Mouse (Mus musculus) skeletal muscle tissue, adult 2 months (tissue): ENCODE results near the gene Tcte3.
"Not testable (repeated sequence)": the region's sequence is repeated elsewhere in the genome, so short reads cannot be mapped to it uniquely, and the experiment has no call there.

Source experiments
- DNase-seq: peaks from one replicate; pipeline ENCODE4 v3.0.0-alpha.2; 2012; ENCODE audit warnings: low read depth, low spot score

Tcte3 gene

DNA sequence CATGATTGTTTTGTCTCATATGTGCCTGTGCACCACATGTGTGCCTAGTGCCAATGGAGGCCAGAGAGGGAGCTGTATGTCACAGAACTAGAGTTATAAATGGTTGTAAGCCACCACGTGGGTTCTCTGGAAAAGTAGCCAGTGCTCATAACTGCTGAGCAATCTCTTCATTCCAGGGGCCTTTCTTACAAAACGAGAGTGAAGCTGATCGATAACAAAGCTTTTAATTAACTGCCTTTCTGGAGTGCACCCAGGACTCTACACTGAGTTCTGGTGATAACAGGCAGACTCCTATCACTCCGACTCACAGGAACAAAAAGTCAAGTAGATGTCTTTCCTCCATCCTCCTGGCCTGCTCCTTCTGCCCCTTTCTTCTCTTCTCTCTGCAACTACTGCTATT is 9.9 kb downstream of the Tcte3 start:
- DNase-seq = not testable (repeated sequence)

- not testable (repeated sequence) for DNase-seq
These were observed 15.8 kb downstream of the Tcte3 start for GRCm38 (mm10) chr17:15025513-15025912.

- DNase-seq = not testable (repeated sequence)
These were observed 16.6 kb downstream of the Tcte3 start for GRCm38 (mm10) chr17:15024502-15025193.

DNA sequence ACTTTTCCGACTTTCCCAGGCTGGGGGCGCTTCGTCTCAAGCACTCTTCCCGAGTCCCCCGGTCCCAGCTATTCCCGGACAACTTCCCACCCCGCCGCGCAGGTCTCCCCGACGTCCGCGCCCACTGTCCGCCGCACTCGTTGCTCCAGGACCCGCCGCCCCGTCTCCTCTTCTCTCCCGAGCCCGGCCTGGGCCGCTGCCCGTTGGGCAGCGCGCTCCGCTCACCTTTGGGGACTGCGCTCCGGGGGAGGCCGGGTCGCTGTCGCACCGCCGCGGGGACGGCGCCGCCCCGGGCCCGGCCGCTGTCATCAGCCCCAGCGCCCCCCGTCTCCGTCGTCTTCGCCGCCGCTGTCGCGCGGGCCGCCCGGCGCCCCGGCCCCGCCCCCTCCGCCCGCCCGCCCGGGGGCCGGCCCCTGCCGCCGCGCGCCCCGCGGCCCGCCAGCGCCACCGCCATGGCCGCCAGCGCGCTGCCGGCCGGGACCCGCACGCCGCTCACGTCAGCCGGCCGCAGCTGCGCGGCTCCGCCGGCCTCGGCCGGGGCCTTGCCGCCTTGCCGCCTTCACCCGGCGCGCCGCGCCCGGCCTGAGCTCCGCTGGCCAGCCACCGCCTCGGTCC is 17.3 kb downstream of the Tcte3 start:
- DNase-seq = not testable (repeated sequence)

DNA sequence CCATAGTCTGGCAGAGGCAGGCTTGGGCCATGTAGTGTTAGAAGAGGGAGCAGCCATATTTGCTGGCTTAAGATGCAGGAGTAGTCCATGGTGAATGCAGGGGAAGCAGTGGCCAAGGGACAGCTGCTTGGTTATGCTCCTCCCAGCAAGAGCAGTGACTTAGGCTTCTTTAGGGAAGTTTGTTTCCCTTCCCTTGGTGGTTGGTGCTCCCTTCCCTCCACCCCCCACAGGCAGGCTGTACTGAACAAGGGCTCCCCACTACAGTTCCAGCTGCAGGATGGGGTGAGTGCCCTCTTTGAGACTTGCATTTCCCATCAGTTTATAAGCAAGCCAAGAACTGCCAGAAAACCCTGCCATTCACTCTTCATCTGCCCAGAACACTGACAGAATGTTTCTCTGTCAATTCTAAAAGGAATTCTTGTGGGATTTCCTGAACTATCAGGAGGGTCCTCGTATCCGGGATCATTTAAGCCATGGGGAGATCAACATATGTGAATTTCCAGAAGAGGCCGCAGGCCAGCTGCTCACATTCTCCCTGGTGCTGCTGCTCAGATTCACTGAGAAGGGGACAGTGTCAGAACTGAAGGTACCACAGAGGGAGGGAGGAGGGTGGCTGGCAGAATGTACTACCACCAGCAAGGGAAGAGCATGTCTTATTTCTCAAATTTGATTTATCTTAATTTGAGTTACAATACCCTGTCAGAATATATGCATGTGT is 19.6 kb downstream of the Tcte3 start:
- DNase-seq = not testable (repeated sequence)

DNA sequence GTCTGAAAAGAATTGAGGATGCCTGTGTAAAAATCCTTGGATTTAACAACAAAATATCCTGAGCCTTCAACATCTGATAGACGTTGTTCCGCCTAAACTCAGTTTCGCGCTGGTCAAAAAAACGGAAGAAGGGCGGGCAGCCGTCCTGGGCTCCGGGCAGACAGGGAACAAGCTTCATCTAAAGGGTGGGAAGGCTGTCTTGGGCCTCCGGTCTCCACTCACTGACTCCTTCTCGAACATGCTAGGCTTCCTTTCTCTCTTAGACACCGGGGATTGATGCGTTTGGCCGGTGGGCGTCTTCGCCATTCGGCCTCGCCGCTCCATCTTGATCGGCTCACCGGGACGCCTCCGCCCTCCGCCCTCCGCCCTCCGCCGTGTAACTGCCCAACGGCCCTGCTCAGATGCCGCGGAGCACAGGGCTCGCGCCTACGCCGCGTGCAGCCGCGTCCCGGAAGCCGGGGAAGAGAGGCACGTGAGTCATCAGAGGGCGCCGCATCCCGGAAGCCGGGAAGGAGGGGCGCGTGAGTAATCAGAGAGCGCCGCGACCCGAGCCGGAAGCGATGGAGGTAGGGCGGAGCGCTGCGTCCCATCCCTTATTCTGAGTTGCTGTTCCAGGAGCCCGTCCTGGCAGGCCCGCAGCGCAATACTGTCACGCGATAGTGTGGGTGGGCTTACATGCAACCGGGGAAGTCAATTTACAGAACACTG is 31.4 kb downstream of the Tcte3 start, which contains the start of gene Gm3435:
Gene Gm3435 (plus strand): TSS at position 471 of the 708 bp plus-strand sequence.
- DNase-seq = not testable (repeated sequence)

DNA sequence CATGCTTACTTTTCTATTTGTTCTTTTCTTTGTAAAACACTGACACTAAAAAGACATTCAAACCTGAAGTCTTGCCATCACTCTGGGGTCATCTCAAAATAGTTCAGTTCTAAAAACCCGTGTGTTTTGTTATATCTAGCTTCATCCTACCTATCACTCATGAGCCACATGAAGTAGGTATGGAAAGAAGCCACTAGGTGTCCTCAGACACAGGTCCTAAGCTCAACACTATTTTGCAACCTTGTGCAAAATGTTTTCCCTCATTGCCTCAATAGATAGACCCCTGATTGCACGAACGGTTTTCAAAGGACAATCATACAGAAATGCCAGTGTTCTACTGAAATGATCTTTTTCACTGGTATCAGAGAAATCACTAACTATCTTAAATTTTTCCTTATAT is 32.2 kb downstream of the Tcte3 start:
- DNase-seq = not testable (repeated sequence)

GRCm38 (mm10) chr17:15000047-15000446 is 41.2 kb downstream of the Tcte3 start:
- not testable (repeated sequence) for DNase-seq

DNA sequence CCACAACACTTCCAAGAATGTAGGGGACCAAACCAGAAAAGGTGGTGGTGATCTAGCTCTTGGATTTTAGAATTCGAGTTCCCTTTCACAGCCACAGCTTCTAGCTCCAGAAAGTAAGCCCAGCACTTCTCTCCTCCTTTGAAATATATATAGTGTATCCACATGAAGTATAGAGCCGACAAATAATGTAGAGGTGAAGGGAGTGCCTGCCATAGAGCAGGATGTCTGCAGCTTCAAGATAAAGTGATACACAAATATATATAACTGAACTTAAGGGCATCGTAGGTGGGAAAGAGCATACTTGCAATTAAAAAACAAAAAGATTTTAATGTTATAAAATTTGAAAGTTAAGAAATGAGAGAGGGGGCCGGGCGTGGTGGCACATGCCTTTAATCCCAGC is 47.1 kb downstream of the Tcte3 start:
- DNase-seq = not testable (repeated sequence)

DNA sequence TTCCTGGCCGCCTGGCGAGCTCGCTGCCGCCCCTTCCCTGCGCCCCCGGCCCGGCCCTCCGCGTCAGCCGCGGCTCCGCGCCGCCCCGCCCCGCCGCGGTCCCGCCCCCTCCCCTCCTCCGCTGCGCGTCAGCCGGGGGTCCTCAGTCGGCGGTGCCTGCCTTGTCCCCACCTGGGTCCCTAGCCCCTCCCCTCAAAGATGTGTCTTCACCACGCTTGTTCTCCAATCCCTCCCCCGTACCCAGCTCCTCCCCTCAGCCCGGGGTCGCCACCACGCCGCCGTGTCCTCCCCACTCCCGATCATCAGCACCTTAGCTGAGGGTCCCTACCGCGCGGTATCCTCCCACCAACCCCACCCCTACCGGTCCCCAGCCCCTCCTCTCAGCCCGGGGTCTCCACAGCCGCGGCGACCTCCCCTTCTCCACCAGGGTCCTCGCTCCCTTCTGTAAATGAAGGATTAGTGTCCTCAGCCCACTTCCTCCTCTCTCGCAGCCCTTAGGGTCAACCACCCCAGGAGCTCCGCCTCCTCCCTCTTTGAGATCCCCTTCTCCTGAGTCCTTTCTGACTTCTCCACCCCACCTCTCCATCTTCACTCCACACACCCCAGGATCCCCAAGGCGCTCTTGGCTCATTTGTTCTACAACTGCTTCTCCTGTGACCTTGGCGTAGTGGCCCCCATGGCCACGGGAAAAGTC is 48.0 kb downstream of the Tcte3 start:
- DNase-seq = not testable (repeated sequence)

DNA sequence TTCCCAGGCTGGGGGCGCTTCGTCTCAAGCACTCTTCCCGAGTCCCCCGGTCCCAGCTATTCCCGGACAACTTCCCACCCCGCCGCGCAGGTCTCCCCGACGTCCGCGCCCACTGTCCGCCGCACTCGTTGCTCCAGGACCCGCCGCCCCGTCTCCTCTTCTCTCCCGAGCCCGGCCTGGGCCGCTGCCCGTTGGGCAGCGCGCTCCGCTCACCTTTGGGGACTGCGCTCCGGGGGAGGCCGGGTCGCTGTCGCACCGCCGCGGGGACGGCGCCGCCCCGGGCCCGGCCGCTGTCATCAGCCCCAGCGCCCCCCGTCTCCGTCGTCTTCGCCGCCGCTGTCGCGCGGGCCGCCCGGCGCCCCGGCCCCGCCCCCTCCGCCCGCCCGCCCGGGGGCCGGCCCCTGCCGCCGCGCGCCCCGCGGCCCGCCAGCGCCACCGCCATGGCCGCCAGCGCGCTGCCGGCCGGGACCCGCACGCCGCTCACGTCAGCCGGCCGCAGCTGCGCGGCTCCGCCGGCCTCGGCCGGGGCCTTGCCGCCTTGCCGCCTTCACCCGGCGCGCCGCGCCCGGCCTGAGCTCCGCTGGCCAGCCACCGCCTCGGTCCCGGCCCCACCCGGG is 48.7 kb downstream of the Tcte3 start:
- DNase-seq = not testable (repeated sequence)

DNA sequence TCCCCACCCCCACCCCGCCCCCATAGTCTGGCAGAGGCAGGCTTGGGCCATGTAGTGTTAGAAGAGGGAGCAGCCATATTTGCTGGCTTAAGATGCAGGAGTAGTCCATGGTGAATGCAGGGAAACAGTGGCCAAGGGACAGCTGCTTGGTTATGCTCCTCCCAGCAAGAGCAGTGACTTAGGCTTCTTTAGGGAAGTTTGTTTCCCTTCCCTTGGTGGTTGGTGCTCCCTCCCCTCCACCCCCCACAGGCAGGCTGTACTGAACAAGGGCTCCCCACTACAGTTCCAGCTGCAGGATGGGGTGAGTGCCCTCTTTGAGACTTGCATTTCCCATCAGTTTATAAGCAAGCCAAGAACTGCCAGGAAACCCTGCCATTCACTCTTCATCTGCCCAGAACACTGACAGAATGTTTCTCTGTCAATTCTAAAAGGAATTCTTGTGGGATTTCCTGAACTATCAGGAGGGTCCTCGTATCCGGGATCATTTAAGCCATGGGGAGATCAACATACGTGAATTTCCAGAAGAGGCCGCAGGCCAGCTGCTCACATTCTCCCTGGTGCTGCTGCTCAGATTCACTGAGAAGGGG is 51.1 kb downstream of the Tcte3 start:
- not testable (repeated sequence) for DNase-seq

DNA sequence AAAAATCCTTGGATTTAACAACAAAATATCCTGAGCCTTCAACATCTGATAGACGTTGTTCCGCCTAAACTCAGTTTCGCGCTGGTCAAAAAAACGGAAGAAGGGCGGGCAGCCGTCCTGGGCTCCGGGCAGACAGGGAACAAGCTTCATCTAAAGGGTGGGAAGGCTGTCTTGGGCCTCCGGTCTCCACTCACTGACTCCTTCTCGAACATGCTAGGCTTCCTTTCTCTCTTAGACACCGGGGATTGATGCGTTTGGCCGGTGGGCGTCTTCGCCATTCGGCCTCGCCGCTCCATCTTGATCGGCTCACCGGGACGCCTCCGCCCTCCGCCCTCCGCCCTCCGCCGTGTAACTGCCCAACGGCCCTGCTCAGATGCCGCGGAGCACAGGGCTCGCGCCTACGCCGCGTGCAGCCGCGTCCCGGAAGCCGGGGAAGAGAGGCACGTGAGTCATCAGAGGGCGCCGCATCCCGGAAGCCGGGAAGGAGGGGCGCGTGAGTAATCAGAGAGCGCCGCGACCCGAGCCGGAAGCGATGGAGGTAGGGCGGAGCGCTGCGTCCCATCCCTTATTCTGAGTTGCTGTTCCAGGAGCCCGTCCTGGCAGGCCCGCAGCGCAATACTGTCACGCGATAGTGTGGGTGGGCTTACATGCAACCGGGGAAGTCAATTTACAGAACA is 62.8 kb downstream of the Tcte3 start, which contains the start of the genes 9030025P20Rik and Gm3417:
Gene 9030025P20Rik (plus strand): TSS at position 107 of the 677 bp plus-strand sequence.
Gene Gm3417 (minus strand): TSS at position 429 of the 677 bp plus-strand sequence.
- DNase-seq = not testable (repeated sequence)

DNA sequence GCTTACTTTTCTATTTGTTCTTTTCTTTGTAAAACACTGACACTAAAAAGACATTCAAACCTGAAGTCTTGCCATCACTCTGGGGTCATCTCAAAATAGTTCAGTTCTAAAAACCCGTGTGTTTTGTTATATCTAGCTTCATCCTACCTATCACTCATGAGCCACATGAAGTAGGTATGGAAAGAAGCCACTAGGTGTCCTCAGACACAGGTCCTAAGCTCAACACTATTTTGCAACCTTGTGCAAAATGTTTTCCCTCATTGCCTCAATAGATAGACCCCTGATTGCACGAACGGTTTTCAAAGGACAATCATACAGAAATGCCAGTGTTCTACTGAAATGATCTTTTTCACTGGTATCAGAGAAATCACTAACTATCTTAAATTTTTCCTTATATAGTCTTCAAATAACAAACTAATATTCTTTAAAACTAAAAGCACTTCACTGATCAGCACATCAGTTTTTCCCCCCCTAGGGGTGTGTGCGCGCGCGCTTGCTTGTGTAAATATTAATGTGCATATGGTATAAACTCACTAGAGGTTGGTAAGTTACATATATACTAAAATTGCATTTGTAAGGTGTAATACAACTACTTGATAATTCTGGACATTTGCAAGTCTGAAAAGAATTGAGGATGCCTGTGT is 63.4 kb downstream of the Tcte3 start:
- not testable (repeated sequence) for DNase-seq
